Mouse (Mus musculus) naive thymus-derived CD4-positive, alpha-beta T cell, adult 2 months (primary cell): ENCODE data around the gene Efr3b.

ENCODE experiments used
- DNase-seq: peaks from one replicate; pipeline ENCODE4 v3.0.0-alpha.2; 2011; ENCODE audit warnings: low read depth

Gene Efr3b

GRCm38 (mm10) chr12:4036157-4036556, 2.6 kb downstream of the Efr3b start:
- no peak for DNase-seq

- no peak for DNase-seq
Observed at GRCm38 (mm10) chr12:4029064-4029463, 9.7 kb downstream of the Efr3b start.

- no peak for DNase-seq
Observed at GRCm38 (mm10) chr12:4028516-4028915, 10.2 kb downstream of the Efr3b start.

GRCm38 (mm10) chr12:4024356-4024755, 14.4 kb downstream of the Efr3b start:
- no peak for DNase-seq

GRCm38 (mm10) chr12:4023501-4023900, 15.2 kb downstream of the Efr3b start:
- no peak for DNase-seq

- no peak for DNase-seq
Observed at GRCm38 (mm10) chr12:4022845-4023244, 15.9 kb downstream of the Efr3b start.

GRCm38 (mm10) chr12:4020505-4020904, 18.2 kb downstream of the Efr3b start:
- DNase-seq: no peak

GRCm38 (mm10) chr12:4016321-4016720, 22.4 kb downstream of the Efr3b start:
- DNase-seq: no peak

GRCm38 (mm10) chr12:4015741-4016140, 23.0 kb downstream of the Efr3b start:
- no peak for DNase-seq

- DNase-seq: no peak
Observed at GRCm38 (mm10) chr12:4015255-4015654, 23.5 kb downstream of the Efr3b start.

GRCm38 (mm10) chr12:4011715-4012114, 27.0 kb downstream of the Efr3b start:
- no peak for DNase-seq

- no peak for DNase-seq
Observed at GRCm38 (mm10) chr12:4011301-4011700, 27.4 kb downstream of the Efr3b start.

GRCm38 (mm10) chr12:4008731-4009130, 30.0 kb downstream of the Efr3b start:
- no peak for DNase-seq

GRCm38 (mm10) chr12:4007766-4008165, 30.9 kb downstream of the Efr3b start:
- DNase-seq: no peak

GRCm38 (mm10) chr12:4007181-4007580, 31.5 kb downstream of the Efr3b start:
- DNase-seq: no peak

- no peak for DNase-seq
Observed at GRCm38 (mm10) chr12:4006079-4006478, 32.6 kb downstream of the Efr3b start.

- DNase-seq: no peak
Observed at GRCm38 (mm10) chr12:4004648-4005047, 34.1 kb downstream of the Efr3b start.

- DNase-seq: no peak
Observed at GRCm38 (mm10) chr12:4000406-4000805, 38.3 kb downstream of the Efr3b start.

- DNase-seq: no peak
Observed at GRCm38 (mm10) chr12:3996749-3997148, 42.0 kb downstream of the Efr3b start.

GRCm38 (mm10) chr12:3991047-3991446, 47.7 kb downstream of the Efr3b start:
- no peak for DNase-seq

- DNase-seq: peak; percentile 21
Observed at GRCm38 (mm10) chr12:3989943-3990342, 48.8 kb downstream of the Efr3b start.

- DNase-seq: no peak
Observed at GRCm38 (mm10) chr12:3984446-3984845, 54.3 kb downstream of the Efr3b start.

GRCm38 (mm10) chr12:3983736-3984135, 55.0 kb downstream of the Efr3b start:
- peak; percentile 88 for DNase-seq

GRCm38 (mm10) chr12:3982257-3982656, 56.5 kb downstream of the Efr3b start:
- DNase-seq: peak; percentile 34
